Mouse (Mus musculus) liver, adult 2 months (tissue): ENCODE measurements around the gene Sbk1. TPM values are rescaled to one million over a fixed set of nuclear protein-coding genes. Genes with fewer than 3 reads are reported as not detected.

ENCODE experiments used
- DNase-seq: peaks from one replicate; pipeline ENCODE4 v3.0.0-alpha.2; 2011; ENCODE audit warnings: low read depth, low spot score; ENCODE audit errors: extremely low read depth
- H3K27ac ChIP-seq: fragments of 200-500 bp; replicated peaks from 2 replicates; pipeline ENCODE4 v1.5.1; 2012; ENCODE audit warnings: low read depth, mild to moderate bottlenecking, control low read depth, inconsistent platforms, low read length; ENCODE audit not compliant: insufficient read depth
- H3K27me3 ChIP-seq: fragments of 200-500 bp; 2 replicates; pipeline ENCODE4 v1.6.1; 2012; ENCODE audit warnings: mild to moderate bottlenecking, moderate library complexity, low read length, inconsistent platforms; ENCODE audit not compliant: control insufficient read depth, insufficient read depth
- H3K36me3 ChIP-seq: fragments of 200-500 bp; 2 replicates; pipeline ENCODE4 v1.6.1; 2012; ENCODE audit warnings: low read length, inconsistent platforms; ENCODE audit not compliant: control insufficient read depth, insufficient read depth
- H3K4me1 ChIP-seq: fragments of 200-500 bp; 2 replicates; pipeline ENCODE4 v1.6.1; 2011; ENCODE audit warnings: low read length; ENCODE audit not compliant: control insufficient read depth, insufficient read depth
- H3K4me3 ChIP-seq: fragments of 200-500 bp; 2 replicates; pipeline ENCODE4 v1.5.1; 2011; ENCODE audit warnings: low read depth, mild to moderate bottlenecking, control low read depth, low read length, moderate library complexity; ENCODE audit not compliant: insufficient read depth
- H3K79me2 ChIP-seq: fragments of 200-500 bp; 2 replicates; pipeline ENCODE4 v1.6.1; 2012; ENCODE audit warnings: inconsistent platforms, mild to moderate bottlenecking, low read length, moderate library complexity; ENCODE audit not compliant: control insufficient read depth, insufficient read depth
- H3K9ac ChIP-seq: fragments of 200-500 bp; 2 replicates; pipeline ENCODE4 v1.6.1; 2012; ENCODE audit warnings: low read depth, mild to moderate bottlenecking, control low read depth, inconsistent platforms, low read length
- CTCF ChIP-seq: fragments of 200-500 bp; IDR thresholded peaks from 2 replicates; pipeline ENCODE4 v1.5.1; 2011; ENCODE audit warnings: low read depth, low read length, control low read depth
- POLR2A ChIP-seq: fragments of 200-500 bp; IDR thresholded peaks from 2 replicates; pipeline ENCODE4 v1.6.1; 2011; ENCODE audit warnings: low read length, control low read depth; ENCODE audit not compliant: insufficient read depth; ENCODE audit errors: extremely low read depth
- WGBS: fragments of 180-500 bp; shearing (Covaris S2); methylation state at CpG from one replicate; pipeline ENCODE4 v1.1.7; 2018; 5-methylcytosine and 5-hydroxymethylcytosine counted together
- polyA plus RNA-seq: library from polyadenylated mRNA; depleted of rRNA; stranded (reverse); fragments of >200 nt; gene quantifications from 2 replicates; pipeline ENCODE4 v1.2.3, GENCODE M21; 2012
- total RNA-seq: library from RNA; depleted of rRNA; stranded (reverse); fragments of >200 nt; gene quantifications from 2 replicates; pipeline ENCODE4 v1.2.3, GENCODE M21; 2014

Sbk1 gene
- total and polyA plus RNA-seq, 2 experiments, result 13.5 to 17.1 TPM

DNA sequence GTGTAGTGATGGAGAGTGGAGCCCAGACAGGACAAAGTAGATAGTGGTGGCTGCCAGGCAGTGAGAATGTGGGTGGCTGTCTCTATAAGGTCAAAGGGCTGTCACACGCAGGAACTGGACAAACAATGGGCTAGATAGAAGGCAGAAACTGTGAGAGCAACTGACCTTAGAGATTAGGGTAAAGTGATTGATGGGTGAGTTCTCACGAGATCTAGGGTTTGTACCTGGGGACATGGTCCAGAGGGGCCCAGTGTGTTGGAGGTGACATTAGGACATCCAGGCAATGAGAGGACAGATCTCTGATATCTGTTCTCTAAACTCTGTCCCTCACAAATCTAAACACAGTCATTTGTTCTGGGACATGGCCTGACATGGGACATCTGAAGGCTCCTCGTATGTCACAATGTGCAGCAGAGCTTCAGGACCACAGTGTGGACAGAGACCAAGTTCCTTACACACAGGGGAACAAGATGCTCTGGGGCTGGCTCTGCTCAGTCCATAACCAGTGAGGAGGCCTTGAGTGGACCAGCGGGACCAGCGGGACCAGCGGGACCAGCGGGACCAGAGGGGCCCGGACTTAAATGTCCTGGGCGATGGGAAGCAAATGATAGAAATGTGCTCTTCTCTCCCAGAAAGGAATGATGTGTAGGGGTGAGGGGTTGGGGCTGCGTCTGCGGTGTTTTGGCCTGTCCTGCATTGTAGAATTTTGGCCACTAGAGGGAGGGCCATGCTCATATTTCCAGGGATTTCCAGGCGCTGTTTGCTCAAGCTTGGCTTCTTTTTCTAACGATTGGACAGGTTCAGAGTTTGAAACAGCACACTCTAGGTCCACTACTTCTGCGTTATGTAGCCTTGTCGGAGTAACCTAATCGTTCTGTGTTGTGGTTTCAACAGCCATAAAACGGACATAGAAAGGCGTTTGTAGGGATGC, 11.9 kb upstream of the Sbk1 start:
- Histone ChIP-seq H3K27me3 (no peaks in the 10 kb centered on the region), H3K4me1 (no peaks in the 10 kb centered on the region), H3K79me2 (no peaks in the 10 kb centered on the region), H3K36me3 (no peaks in the 10 kb centered on the region), H3K27ac (no peak overlapping the region), H3K4me3 (no peak overlapping the region), H3K9ac (peak overlapping the region; percentile 17; the same call in 1 of the 2 replicates)
- WGBS, result 2% methylated on average over 18 of the region's 18 CpGs
- no peak for TF ChIP-seq POLR2A
- TF ChIP-seq CTCF, result peak; percentile 86
- DNase-seq, result peak; percentile 74

GRCm38 (mm10) chr7:126261823-126262222, 10.6 kb upstream of the Sbk1 start:
- Histone ChIP-seq H3K4me1 (no peaks in the 10 kb centered on the region), H3K9ac (no peak overlapping the region), H3K79me2 (no peaks in the 10 kb centered on the region), H3K27me3 (no peaks in the 10 kb centered on the region), H3K27ac (no peak overlapping the region), H3K36me3 (no peaks in the 10 kb centered on the region), H3K4me3 (no peak overlapping the region)
- no peak for TF ChIP-seq POLR2A
- no peak for TF ChIP-seq CTCF
- DNase-seq, result no peak
- 77% methylated on average over 4 of the region's 4 CpGs for WGBS

DNA sequence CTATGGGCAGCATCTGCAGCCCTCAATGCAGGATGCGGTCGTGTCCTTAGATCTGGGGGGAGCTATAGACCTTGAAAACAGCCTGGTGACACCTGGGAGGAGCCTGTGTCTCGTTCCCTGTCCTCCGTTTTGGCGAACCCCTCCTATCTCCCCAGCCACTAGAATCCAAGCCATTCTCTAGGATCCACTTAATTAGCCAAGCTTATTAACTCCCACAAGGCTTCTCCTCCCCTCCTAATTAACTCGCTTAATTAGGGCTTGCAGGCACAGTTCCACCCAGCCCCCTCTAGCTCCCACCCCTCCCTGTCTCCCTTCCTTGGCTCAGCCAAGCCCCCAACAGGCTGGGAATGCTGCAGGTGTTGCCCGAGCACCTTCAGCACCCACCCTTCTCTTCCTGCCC, 8.5 kb upstream of the Sbk1 start:
- Histone ChIP-seq H3K27ac (no peak overlapping the region), H3K4me3 (no peak overlapping the region), H3K79me2 (no peaks in the 10 kb centered on the region), H3K9ac (no peak overlapping the region), H3K36me3 (no peaks in the 10 kb centered on the region), H3K27me3 (no peaks in the 10 kb centered on the region), H3K4me1 (no peaks in the 10 kb centered on the region)
- TF ChIP-seq POLR2A (no peak), CTCF (no peak)
- no peak for DNase-seq
- 71% methylated on average over 7 of the region's 7 CpGs for WGBS

GRCm38 (mm10) chr7:126265949-126266348, 6.5 kb upstream of the Sbk1 start:
- H3K4me3 ChIP-seq, result no peak overlapping the region
- no peak overlapping the region for H3K9ac ChIP-seq
- no peaks in the 10 kb centered on the region for H3K36me3 ChIP-seq
- H3K27ac ChIP-seq, result no peak overlapping the region
- H3K27me3 ChIP-seq, result no peaks in the 10 kb centered on the region
- WGBS, result 57% methylated on average over 9 of the region's 9 CpGs
- H3K79me2 ChIP-seq, result no peaks in the 10 kb centered on the region
- TF ChIP-seq POLR2A (no peak), CTCF (no peak)
- DNase-seq, result no peak
- no peaks in the 10 kb centered on the region for H3K4me1 ChIP-seq

DNA sequence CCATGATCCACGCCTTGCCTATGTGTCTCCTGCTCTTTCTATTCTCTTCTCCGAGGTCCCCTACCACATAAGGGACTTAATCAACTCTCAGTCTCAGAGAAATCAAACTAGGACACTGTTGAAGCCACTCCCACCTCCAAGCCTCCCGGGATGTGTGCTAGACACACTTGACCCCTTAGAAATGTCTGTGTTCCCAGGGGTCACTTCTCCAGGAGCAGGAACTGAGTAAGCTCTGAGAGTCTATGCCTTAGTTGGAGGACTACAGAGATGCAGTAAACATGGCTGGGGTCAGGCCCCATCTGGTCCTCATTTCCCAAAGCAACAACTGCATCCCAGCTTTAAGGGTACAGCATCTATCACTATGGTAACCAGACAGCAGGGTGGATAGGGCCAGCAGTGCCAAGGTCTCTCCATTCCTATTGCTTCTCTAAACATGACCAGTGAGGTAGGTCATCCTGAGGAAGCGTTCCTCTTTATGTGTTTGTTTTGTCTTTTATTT, 6.0 kb upstream of the Sbk1 start:
- DNase-seq, result no peak
- H3K4me1 ChIP-seq, result no peaks in the 10 kb centered on the region
- no peaks in the 10 kb centered on the region for H3K79me2 ChIP-seq
- 68% methylated on average over 4 of the region's 4 CpGs for WGBS
- no peak overlapping the region for H3K9ac ChIP-seq
- H3K4me3 ChIP-seq, result no peak overlapping the region
- no peaks in the 10 kb centered on the region for H3K27me3 ChIP-seq
- H3K27ac ChIP-seq, result no peak overlapping the region
- TF ChIP-seq POLR2A (no peak), CTCF (no peak)
- no peaks in the 10 kb centered on the region for H3K36me3 ChIP-seq

DNA sequence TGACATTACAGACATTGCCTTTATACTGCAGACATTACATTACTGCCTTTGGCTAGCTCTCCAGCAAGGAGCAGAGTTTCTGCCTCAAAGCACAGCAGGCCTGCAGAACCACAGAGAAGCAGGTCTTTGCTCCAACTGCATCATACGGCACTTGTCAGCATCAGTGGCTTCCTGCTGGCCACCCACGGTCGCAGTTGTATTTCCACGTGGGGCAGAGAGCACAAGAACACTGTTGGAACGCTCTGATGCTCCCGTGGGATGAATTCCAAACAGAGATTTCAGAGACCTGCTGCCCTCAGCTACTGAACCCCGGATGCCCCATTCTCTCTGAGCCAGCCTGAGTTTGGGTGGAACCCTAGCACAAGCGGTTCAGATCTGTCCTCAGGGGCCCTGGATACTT, 4.8 kb upstream of the Sbk1 start:
- 66% methylated on average over 8 of the region's 8 CpGs for WGBS
- H3K9ac ChIP-seq, result no peak overlapping the region
- no peak for DNase-seq
- H3K27ac ChIP-seq, result no peak overlapping the region
- no peak overlapping the region for H3K4me3 ChIP-seq
- H3K4me1 ChIP-seq, result 0 out of 2 replicates have a peak, but pooled peaks cover 3% of the 10 kb centered on the region
- H3K79me2 ChIP-seq, result peaks cover 2% of the 10 kb centered on the region; the same call in 1 of the 2 replicates
- TF ChIP-seq POLR2A (no peak), CTCF (no peak)
- no peaks in the 10 kb centered on the region for H3K36me3 ChIP-seq
- H3K27me3 ChIP-seq, result no peaks in the 10 kb centered on the region
